Mouse (Mus musculus) central nervous system, embryonic 18 days (tissue): ENCODE data around the gene Nat8f6. TPM values are rescaled to one million over a fixed set of nuclear protein-coding genes. Genes with fewer than 3 reads are reported as not detected.

Experiments used
- polyA plus RNA-seq: library from polyadenylated mRNA; depleted of rRNA; stranded (reverse); fragments of >200 nt; gene quantifications from 2 replicates; pipeline ENCODE4 v1.2.3, GENCODE M21; 2012; rRNA removed

The Nat8f6 gene
- polyA plus RNA-seq, result 0.04 and 0.06 TPM in 2 replicates

GRCm38 (mm10) chr6:85820837-85821236 lies at the start of gene Nat8f6, which contains the start of gene Nat8f5:
Gene Nat8f6 (minus strand): TSS chr6:85820954.
Gene Nat8f5 (minus strand): TSS chr6:85820972.

GRCm38 (mm10) chr6:85869006-85869405 lies 48.3 kb upstream of the Nat8f6 start, which contains the start of gene Nat8f2:
Gene Nat8f2 (minus strand): TSS chr6:85869158.

GRCm38 (mm10) chr6:85831796-85832321 lies 11.1 kb upstream of the Nat8f6 start, which contains the start of gene Nat8:
Gene Nat8 (minus strand): TSS chr6:85832082.

GRCm38 (mm10) chr6:85765532-85765931 lies 55.2 kb downstream of the Nat8f6 start, which contains the start of gene Nat8f3:
Gene Nat8f3 (minus strand): TSS chr6:85765754.

Other genes starting within 250 kb of the Nat8f6 start
- 5.1 and 5.3 TPM in 2 replicates for gene Alms1, start 233.4 kb downstream of the Nat8f6 start, polyA plus RNA-seq
- not detected in 2 replicates for gene Nat8f7, start 107.7 kb downstream of the Nat8f6 start, polyA plus RNA-seq
- gene Nat8f3, start 55.2 kb downstream of the Nat8f6 start, polyA plus RNA-seq, result 0.05 and 0.07 TPM in 2 replicates
- 0.16 and 0.24 TPM in 2 replicates for gene Nat8f5, start within 50 bp of the Nat8f6 start, polyA plus RNA-seq
- 0.13 and 0.18 TPM in 2 replicates for gene Nat8, start 11.1 kb upstream of the Nat8f6 start, polyA plus RNA-seq
- gene Nat8f2, start 48.2 kb upstream of the Nat8f6 start, polyA plus RNA-seq, result 0.05 and 0.06 TPM in 2 replicates
- 4.4 TPM in 2 replicates for gene Nat8f4, start 83.9 kb upstream of the Nat8f6 start, polyA plus RNA-seq
- gene Tprkb, start 90.9 kb upstream of the Nat8f6 start, polyA plus RNA-seq, result 50.4 and 53.6 TPM in 2 replicates
- 15.6 and 18.2 TPM in 2 replicates for gene Nat8f1, start 94.7 kb upstream of the Nat8f6 start, polyA plus RNA-seq
- gene Dusp11, start 140.7 kb upstream of the Nat8f6 start, polyA plus RNA-seq, result 164 and 182 TPM in 2 replicates
- gene Figla, start 195.2 kb upstream of the Nat8f6 start, polyA plus RNA-seq, result not detected in 2 replicates
- 187 and 210 TPM in 2 replicates for gene Add2, start 207.7 kb upstream of the Nat8f6 start, polyA plus RNA-seq